Mouse (Mus musculus) C2C12 (cell line): Measurements from ENCODE around the gene Dok4. TPM values are rescaled to one million over a fixed set of nuclear protein-coding genes. Genes with fewer than 3 reads are reported as not detected.

ENCODE experiments used
- H3K27me3 ChIP-seq: one replicate; pipeline ENCODE4 v1.6.1; 2011; ENCODE audit not compliant: control insufficient read depth, insufficient read depth, insufficient read length
- H3K36me3 ChIP-seq: one replicate; pipeline ENCODE4 v1.6.1; 2011; ENCODE audit not compliant: control insufficient read depth, insufficient read depth
- H3K4me3 ChIP-seq: one replicate; pipeline ENCODE4 v1.5.1; 2011; ENCODE audit warnings: mild to moderate bottlenecking, control low read depth; ENCODE audit not compliant: poor library complexity, insufficient read depth, severe bottlenecking
- H3K79me2 ChIP-seq: one replicate; pipeline ENCODE4 v1.6.1; 2011; ENCODE audit not compliant: control insufficient read depth, insufficient read depth
- H3K79me3 ChIP-seq: one replicate; pipeline ENCODE4 v1.6.1; 2011; ENCODE audit warnings: low read depth, control low read depth
- H3ac ChIP-seq: one replicate; pipeline ENCODE3; 2011; ENCODE audit warnings: low read depth; ENCODE audit not compliant: control insufficient read depth, insufficient read length
- CEBPB ChIP-seq: IDR thresholded peaks from one replicate; pipeline ENCODE4 v1.6.1; 2011; ENCODE audit warnings: low read depth, mild to moderate bottlenecking, control low read depth, moderate library complexity
- CTCF ChIP-seq: IDR thresholded peaks from one replicate; pipeline ENCODE4 v1.5.1; 2011; ENCODE audit not compliant: control insufficient read depth, insufficient read depth, insufficient read length
- FOSL1 ChIP-seq: IDR thresholded peaks from one replicate; pipeline ENCODE4 v1.8.0; 2011; ENCODE audit warnings: mild to moderate bottlenecking, low read length; ENCODE audit not compliant: poor library complexity, insufficient read depth, severe bottlenecking
- MAX ChIP-seq: IDR thresholded peaks from one replicate; pipeline ENCODE4 v1.6.1; 2011; ENCODE audit warnings: mild to moderate bottlenecking, control low read depth
- MYOD1 ChIP-seq: IDR thresholded peaks from one replicate; pipeline ENCODE4 v1.6.1; 2011; ENCODE audit warnings: low read depth; ENCODE audit not compliant: control insufficient read depth, insufficient read length
- MYOG ChIP-seq: IDR thresholded peaks from one replicate; pipeline ENCODE4 v1.6.1; 2011; ENCODE audit not compliant: control insufficient read depth, insufficient read length; ENCODE audit errors: extremely low read depth
- USF1 ChIP-seq: IDR thresholded peaks from one replicate; pipeline ENCODE4 v1.6.1; 2011; ENCODE audit warnings: low read depth, mild to moderate bottlenecking, control low read depth, moderate library complexity
- polyA plus RNA-seq: library from polyadenylated mRNA; unstranded; fragments of >200 nt; fragmentation: generic; extraction: Trizol; gene quantifications from one replicate; pipeline ENCODE4 v1.2.1, GENCODE M21; 2012; ENCODE audit warnings: missing spikeins

Dok4 gene
- polyA plus RNA-seq, 1 experiment = 6.7 TPM

GRCm38 (mm10) chr8:94917352-94917751 is 41.2 kb upstream of the Dok4 start:
- H3K79me3 ChIP-seq = peaks cover 15% of the 10 kb centered on the region
- peaks cover 11% of the 10 kb centered on the region for H3K36me3 ChIP-seq
- H3ac ChIP-seq = peak overlapping the region; percentile 91
- H3K27me3 ChIP-seq = no peaks in the 10 kb centered on the region
- peak overlapping the region; percentile 60 for H3K4me3 ChIP-seq
- peaks cover 37% of the 10 kb centered on the region for H3K79me2 ChIP-seq
- TF ChIP-seq MAX = no peak
- peak; percentile 74 for TF ChIP-seq CTCF

DNA sequence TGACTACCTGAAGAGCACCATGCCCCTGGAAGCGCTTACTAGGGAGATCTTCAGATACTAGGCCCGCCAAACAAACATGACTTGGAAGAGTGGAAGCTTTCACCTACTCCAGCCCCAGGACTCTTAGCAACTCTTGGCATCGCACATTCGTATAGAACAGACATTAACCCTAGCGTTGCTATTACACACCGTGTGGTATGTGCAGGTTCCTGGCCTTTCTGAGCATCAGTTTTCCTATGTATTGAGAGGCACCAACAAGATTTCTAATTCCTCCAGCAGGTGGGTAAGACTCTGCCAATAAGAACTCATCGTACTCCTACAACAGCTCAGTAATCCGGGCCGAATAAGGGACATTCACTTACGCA is 40.8 kb upstream of the Dok4 start:
- Histone ChIP-seq H3K27me3 (no peaks in the 10 kb centered on the region), H3K79me3 (peaks cover 16% of the 10 kb centered on the region), H3K79me2 (peaks cover 37% of the 10 kb centered on the region), H3K36me3 (peaks cover 14% of the 10 kb centered on the region), H3K4me3 (peak overlapping the region; percentile 60), H3ac (peak overlapping the region; percentile 84)
- no peak for TF ChIP-seq MYOD1
- no peak for TF ChIP-seq CTCF
- TF ChIP-seq USF1 = no peak
- TF ChIP-seq MAX = no peak

DNA sequence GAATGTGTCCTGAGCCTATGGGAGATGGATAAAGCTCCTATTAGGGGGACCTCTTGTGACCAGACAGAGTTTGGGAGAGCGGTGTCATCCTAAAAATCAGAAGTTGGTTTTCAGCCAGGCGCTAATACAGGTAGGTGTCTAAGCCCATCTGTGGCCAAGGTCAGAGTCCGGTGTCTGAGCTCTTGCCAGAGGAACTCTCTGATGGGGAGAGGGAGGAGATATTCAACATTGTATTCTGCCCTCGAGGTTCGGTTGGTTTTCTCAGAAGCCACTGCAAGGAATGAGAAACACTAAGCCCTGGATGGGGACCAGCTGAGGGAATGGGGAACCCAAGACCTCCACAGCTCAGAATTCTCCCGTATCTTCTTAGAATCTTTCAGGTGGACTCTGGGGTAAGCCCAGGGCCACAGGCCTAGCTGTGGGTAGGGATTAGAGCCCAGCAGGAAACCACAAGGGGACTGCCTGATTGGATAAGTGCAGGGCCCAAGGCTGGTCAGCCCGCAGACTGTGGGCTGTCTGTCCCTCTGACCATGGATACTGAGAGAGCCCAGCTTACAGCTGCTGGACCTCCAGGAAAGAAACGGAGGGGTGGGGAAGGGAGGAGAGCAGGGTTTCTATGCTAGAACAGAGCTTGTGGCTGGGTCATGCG is 40.3 kb upstream of the Dok4 start:
- Histone ChIP-seq H3ac (peak overlapping the region; percentile 84), H3K4me3 (peak overlapping the region; percentile 60), H3K27me3 (no peaks in the 10 kb centered on the region), H3K79me2 (peaks cover 37% of the 10 kb centered on the region), H3K36me3 (peaks cover 18% of the 10 kb centered on the region), H3K79me3 (peaks cover 16% of the 10 kb centered on the region)
- no peak for TF ChIP-seq FOSL1
- TF ChIP-seq USF1 = no peak
- TF ChIP-seq MYOG = no peak
- TF ChIP-seq MYOD1 = no peak
- no peak for TF ChIP-seq CTCF
- no peak for TF ChIP-seq MAX
- no peak for TF ChIP-seq CEBPB

- Histone ChIP-seq H3K79me2 (peaks cover 37% of the 10 kb centered on the region), H3K36me3 (peaks cover 21% of the 10 kb centered on the region), H3ac (peak overlapping the region; percentile 34), H3K79me3 (peaks cover 16% of the 10 kb centered on the region), H3K4me3 (no peak overlapping the region), H3K27me3 (no peaks in the 10 kb centered on the region)
- TF ChIP-seq CEBPB (no peak), CTCF (no peak), MAX (no peak), USF1 (no peak), FOSL1 (no peak)
Measured at GRCm38 (mm10) chr8:94914701-94915101, 38.6 kb upstream of the Dok4 start.

- no peak overlapping the region for H3ac ChIP-seq
- H3K36me3 ChIP-seq = peaks cover 26% of the 10 kb centered on the region
- no peaks in the 10 kb centered on the region for H3K27me3 ChIP-seq
- TF ChIP-seq CTCF (no peak), CEBPB (no peak), MYOG (no peak), FOSL1 (no peak), USF1 (no peak), MYOD1 (no peak), MAX (no peak)
- H3K4me3 ChIP-seq = no peak overlapping the region
- H3K79me2 ChIP-seq = peaks cover 37% of the 10 kb centered on the region
- H3K79me3 ChIP-seq = peaks cover 16% of the 10 kb centered on the region
Measured at GRCm38 (mm10) chr8:94914256-94914655, 38.1 kb upstream of the Dok4 start.

DNA sequence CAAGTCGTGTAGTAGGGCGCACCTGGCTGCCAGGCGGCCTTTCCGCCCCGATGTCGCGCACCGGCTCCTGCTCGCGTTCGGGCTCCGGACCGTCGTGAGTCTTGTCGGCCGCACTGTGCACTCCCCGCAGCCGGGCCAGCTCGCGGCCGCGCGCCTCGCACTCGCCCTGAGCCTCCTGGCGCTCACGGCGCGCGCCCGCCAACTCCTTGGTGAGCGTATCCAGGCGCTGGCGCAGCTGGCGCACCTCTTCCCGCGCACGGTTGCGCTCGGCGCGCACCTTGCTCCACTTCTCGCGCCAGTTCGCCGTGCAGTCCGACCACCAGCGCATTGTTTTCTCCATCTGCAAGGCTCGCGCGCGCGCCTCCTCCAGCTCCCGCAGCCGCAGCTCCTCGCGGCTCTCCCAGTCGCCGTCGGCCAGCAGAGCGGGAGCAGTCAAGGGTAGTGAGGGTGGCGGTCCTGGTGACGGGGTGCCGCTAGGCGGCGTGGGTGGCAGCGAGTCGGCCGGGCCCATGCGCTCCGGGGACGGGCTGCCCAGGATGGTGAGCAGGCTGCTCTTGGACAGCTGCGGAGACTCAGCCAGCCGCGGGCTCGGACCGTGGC is 37.0 kb upstream of the Dok4 start:
- TF ChIP-seq USF1 (no peak), MYOG (no peak), CTCF (no peak), FOSL1 (no peak), MYOD1 (no peak)
- H3K27me3 ChIP-seq = no peaks in the 10 kb centered on the region
- peaks cover 37% of the 10 kb centered on the region for H3K79me2 ChIP-seq
- H3K79me3 ChIP-seq = peaks cover 16% of the 10 kb centered on the region
- peaks cover 32% of the 10 kb centered on the region for H3K36me3 ChIP-seq
- H3K4me3 ChIP-seq = no peak overlapping the region
- H3ac ChIP-seq = no peak overlapping the region
